Mouse (Mus musculus): Measurements from ENCODE around the gene Lmbr1l. TPM values are rescaled to one million over a fixed set of nuclear protein-coding genes. Genes with fewer than 3 reads are reported as not detected.

Gene Lmbr1l
- 10 to 100 TPM; 17.8 to 19.1 TPM for total RNA-seq (2021)
- long read RNA-seq, experiment 1, partial matches to known transcripts: 1 of 4 reads
- long read RNA-seq, experiment 1, other reads (novel, unspliced or antisense): 3 of 4 reads
- long read RNA-seq, experiment 2, partial matches to known transcripts: 1 of 2 reads
- long read RNA-seq, experiment 2, other reads (novel, unspliced or antisense): 1 of 2 reads

- DNase-seq (ENCODE audit: extremely low spot score in 1 of 2, low spot score in 2 of 2): peak; percentile 98 to 99
- peak within 1 kb of the TSS; percentile 89 for H3K27ac ChIP-seq
- intact Hi-C loops (cut with DNase I): loop anchor here (5.0 to 10.0 kb wide), 2 partner anchors 36 to 377 kb away; partner anchors contain the start of genes Fam186b and Prpf40b
- peak within 1 kb of the TSS; percentile 57 for H3K4me3 ChIP-seq
- no peak for TF ChIP-seq CTCF (IDR thresholded peaks at IDR 0.05)
These were observed at the start of gene Lmbr1l for GRCm38 (mm10) chr15:98917538-98918498. Gene Lmbr1l (minus strand): TSS chr15:98918231.

GRCm38 (mm10) chr15:98959531-98959930 lies 41.5 kb upstream of the Lmbr1l start:
- DNase-seq (ENCODE audit: extremely low spot score in 1 of 2, low spot score in 2 of 2): no peak
- intact Hi-C loops (cut with DNase I): no loop called here
- TF ChIP-seq CTCF (IDR thresholded peaks at IDR 0.05): no peak
- Histone ChIP-seq H3K27ac (no peak overlapping the region), H3K4me3 (no peak overlapping the region)

GRCm38 (mm10) chr15:98958901-98959420 lies 40.9 kb upstream of the Lmbr1l start:
- TF ChIP-seq CTCF (IDR thresholded peaks at IDR 0.05): no peak; the same call in 1 of the 2 replicates
- intact Hi-C loops (cut with DNase I): no loop called here
- H3K4me3 ChIP-seq: no peak overlapping the region
- H3K27ac ChIP-seq: no peak overlapping the region
- DNase-seq (ENCODE audit: extremely low spot score in 1 of 2, low spot score in 2 of 2): no peak

GRCm38 (mm10) chr15:98957475-98957874 lies 39.4 kb upstream of the Lmbr1l start:
- no peak overlapping the region for H3K27ac ChIP-seq
- no peak for DNase-seq (ENCODE audit: extremely low spot score in 1 of 2, low spot score in 2 of 2)
- TF ChIP-seq CTCF (IDR thresholded peaks at IDR 0.05): no peak
- H3K4me3 ChIP-seq: no peak overlapping the region
- intact Hi-C loops (cut with DNase I): no loop called here

GRCm38 (mm10) chr15:98956000-98956399 lies 38.0 kb upstream of the Lmbr1l start:
- Histone ChIP-seq H3K27ac (peak overlapping the region; percentile 40; the same call in 1 of the 2 replicates), H3K4me3 (no peak overlapping the region)
- intact Hi-C loops (cut with DNase I): no loop called here
- no peak for DNase-seq (ENCODE audit: extremely low spot score in 1 of 2, low spot score in 2 of 2)
- TF ChIP-seq CTCF (IDR thresholded peaks at IDR 0.05): no peak; the same call in 1 of the 2 replicates

GRCm38 (mm10) chr15:98955324-98955723 lies 37.3 kb upstream of the Lmbr1l start:
- no peak for DNase-seq (ENCODE audit: extremely low spot score in 1 of 2, low spot score in 2 of 2)
- intact Hi-C loops (cut with DNase I): no loop called here
- peak overlapping the region; percentile 86 for H3K4me3 ChIP-seq

GRCm38 (mm10) chr15:98954425-98955253 lies 36.6 kb upstream of the Lmbr1l start:
- peak overlapping the region; percentile 86 for H3K4me3 ChIP-seq
- peak overlapping the region; percentile 100 for H3K27ac ChIP-seq
- no peak for TF ChIP-seq CTCF (IDR thresholded peaks at IDR 0.05)
- intact Hi-C loops (cut with DNase I): loop anchor here (1.0 kb wide), 1 partner anchor 15 kb away; no protein-coding TSS in a partner anchor
- DNase-seq (ENCODE audit: extremely low spot score in 1 of 2, low spot score in 2 of 2): peak; percentile 53 to 54

More at GRCm38 (mm10) chr15:98955324-98955723, 37.3 kb upstream of the Lmbr1l start:
- H3K27ac ChIP-seq: peak overlapping the region; percentile 100
- no peak for TF ChIP-seq CTCF (IDR thresholded peaks at IDR 0.05)

GRCm38 (mm10) chr15:98953401-98954356 lies 35.6 kb upstream of the Lmbr1l start, which contains the start of the genes Gm49450 and Tuba1a:
Gene Gm49450 (minus strand): TSS chr15:98953551.
Gene Tuba1a (minus strand): TSS chr15:98953703.
- Histone ChIP-seq H3K27ac (peak within 1 kb of the TSS; percentile 100), H3K4me3 (peak within 1 kb of the TSS; percentile 86)
- peak; percentile 94 to 96 for DNase-seq (ENCODE audit: extremely low spot score in 1 of 2, low spot score in 2 of 2)
- intact Hi-C loops (cut with DNase I): loop anchor here (1.0 to 2.0 kb wide), 4 partner anchors 16 to 40 kb away; partner anchors contain the start of gene Tuba1b
- no peak for TF ChIP-seq CTCF (IDR thresholded peaks at IDR 0.05)

GRCm38 (mm10) chr15:98952751-98953400 lies 34.8 kb upstream of the Lmbr1l start:
- Histone ChIP-seq H3K4me3 (peak overlapping the region; percentile 86), H3K27ac (peak overlapping the region; percentile 100)
- peak; percentile 56 for TF ChIP-seq CTCF (IDR thresholded peaks at IDR 0.05)
- DNase-seq (ENCODE audit: extremely low spot score in 1 of 2, low spot score in 2 of 2): peak in 1 of 2 experiments; percentile 69
- intact Hi-C loops (cut with DNase I): loop anchor here (1.0 to 2.0 kb wide), 3 partner anchors 19 to 40 kb away; partner anchors contain the start of gene Tuba1b

Data from left cerebral cortex, adult 2 months (tissue).